Mouse (Mus musculus) MEL (cell line): ENCODE measurements at regions not wholly inside any gene's neighbourhood (a gene's known extent, or its start where the extent isn't known, plus 50 kb on each side); places are given as distances from the start of the nearest gene placed in this dataset.

Experiments used
- DNase-seq: peaks from one replicate; pipeline ENCODE4 v3.0.0; 2011; ENCODE audit warnings: low read depth, low spot score
- H3K27ac ChIP-seq: 2 replicates; pipeline ENCODE4 v1.5.1; 2012; ENCODE audit warnings: low read depth, mild to moderate bottlenecking, control low read depth, low read length, moderate library complexity; ENCODE audit not compliant: control insufficient read depth
- H3K27me3 ChIP-seq, 2 experiments: fragments of 150-350 bp in 1 of 2; sonication (generic) in 1 of 2; 2 replicates each; pipeline ENCODE4 v1.6.1; 2012; ENCODE audit warnings: low read length in 2 of 2, mild to moderate bottlenecking in 2 of 2, improper control_type of control experiment in 1 of 2, moderate library complexity in 1 of 2; ENCODE audit not compliant: insufficient read depth in 2 of 2, control insufficient read depth in 1 of 2
- H3K36me3 ChIP-seq, 2 experiments: 2 replicates each; pipeline ENCODE4 v1.6.1; 2012 to 2014; ENCODE audit warnings: low read length in 2 of 2, improper control_type of control experiment in 1 of 2, inconsistent platforms in 1 of 2, mild to moderate bottlenecking in 1 of 2; ENCODE audit not compliant: insufficient read depth in 2 of 2, control insufficient read depth in 1 of 2
- H3K4me1 ChIP-seq, 2 experiments: fragments of 150-350 bp in 1 of 2; sonication (generic) in 1 of 2; 2 replicates each; pipeline ENCODE4 v1.6.1; 2012; ENCODE audit warnings: low read length in 2 of 2, improper control_type of control experiment in 1 of 2, mild to moderate bottlenecking in 1 of 2; ENCODE audit not compliant: insufficient read depth in 2 of 2, control insufficient read depth in 1 of 2
- H3K4me3 ChIP-seq, 2 experiments: fragments of 150-350 bp in 1 of 2; sonication (generic) in 1 of 2; 2 replicates each; pipeline ENCODE4 v1.5.1; 2012; ENCODE audit warnings: low read depth in 2 of 2, low read length in 2 of 2, mild to moderate bottlenecking in 2 of 2, moderate library complexity in 2 of 2, control low read depth in 1 of 2, improper control_type of control experiment in 1 of 2; ENCODE audit not compliant: control insufficient read depth in 1 of 2, insufficient read depth in 1 of 2
- H3K79me2 ChIP-seq: 2 replicates; pipeline ENCODE4 v1.6.1; 2012; ENCODE audit warnings: mild to moderate bottlenecking, low read length, moderate library complexity; ENCODE audit not compliant: control insufficient read depth, poor library complexity, insufficient read depth
- H3K9ac ChIP-seq: 2 replicates; pipeline ENCODE4 v1.6.1; 2012; ENCODE audit warnings: low read depth, mild to moderate bottlenecking, control low read depth, low read length, moderate library complexity; ENCODE audit not compliant: control insufficient read depth, poor library complexity, severe bottlenecking
- H3K9me3 ChIP-seq: fragments of 150-350 bp; sonication (generic); replicated peaks from 2 replicates; pipeline ENCODE4 v1.6.1; 2012; ENCODE audit warnings: mild to moderate bottlenecking, low read length, improper control_type of control experiment, moderate library complexity; ENCODE audit not compliant: insufficient read depth
- CHD1 ChIP-seq: IDR thresholded peaks from 2 replicates; pipeline ENCODE4 v1.6.1; 2012; ENCODE audit warnings: low read depth, mild to moderate bottlenecking, inconsistent platforms, low read length, improper control_type of control experiment
- ELF1 ChIP-seq: IDR thresholded peaks from 2 replicates; pipeline ENCODE4 v1.6.1; 2014; ENCODE audit warnings: low read depth, mild to moderate bottlenecking, inconsistent platforms, low read length, improper control_type of control experiment, moderate library complexity
- GABPA ChIP-seq: IDR thresholded peaks from 2 replicates; pipeline ENCODE4 v1.6.1; 2012; ENCODE audit warnings: low read depth, mild to moderate bottlenecking, inconsistent platforms, low read length, improper control_type of control experiment, moderate library complexity
- MAFK ChIP-seq: IDR thresholded peaks from 2 replicates; pipeline ENCODE4 v1.6.1; 2011; ENCODE audit warnings: low read depth, mild to moderate bottlenecking, low read length, improper control_type of control experiment, borderline replicate concordance
- MAZ ChIP-seq: IDR thresholded peaks from 2 replicates; pipeline ENCODE4 v1.6.1; 2012; ENCODE audit warnings: low read depth, mild to moderate bottlenecking, inconsistent platforms, low read length, improper control_type of control experiment
- MEF2A ChIP-seq: IDR thresholded peaks from 2 replicates; pipeline ENCODE4 v1.6.1; 2014; ENCODE audit warnings: low read depth, mild to moderate bottlenecking, inconsistent platforms, low read length, improper control_type of control experiment; ENCODE audit not compliant: poor library complexity, insufficient replicate concordance, severe bottlenecking; ENCODE audit errors: extremely low read depth
- MXI1 ChIP-seq: IDR thresholded peaks from 2 replicates; pipeline ENCODE4 v1.6.1; 2011; ENCODE audit warnings: mild to moderate bottlenecking, low read depth, low read length, improper control_type of control experiment
- MYB ChIP-seq: IDR thresholded peaks from 2 replicates; pipeline ENCODE4 v1.6.1; 2011; ENCODE audit warnings: mild to moderate bottlenecking, low read depth, low read length, improper control_type of control experiment
- MYC ChIP-seq: IDR thresholded peaks from 2 replicates; pipeline ENCODE4 v1.6.1; 2011; ENCODE audit warnings: low read depth, mild to moderate bottlenecking, low read length, improper control_type of control experiment, moderate library complexity
- NELFE ChIP-seq: IDR thresholded peaks from 2 replicates; pipeline ENCODE4 v1.6.1; 2011; ENCODE audit warnings: low read depth, low read length, improper control_type of control experiment
- RAD21 ChIP-seq: IDR thresholded peaks from 2 replicates; pipeline ENCODE4 v1.6.1; 2011; ENCODE audit warnings: mild to moderate bottlenecking, low read depth, low read length, improper control_type of control experiment
- RCOR1 ChIP-seq: IDR thresholded peaks from 2 replicates; pipeline ENCODE4 v1.6.1; 2012; ENCODE audit warnings: low read depth, mild to moderate bottlenecking, inconsistent platforms, low read length, improper control_type of control experiment
- SIN3A ChIP-seq: IDR thresholded peaks from 2 replicates; pipeline ENCODE4 v1.6.1; 2012; ENCODE audit warnings: low read length, improper control_type of control experiment, inconsistent platforms
- TAL1 ChIP-seq: IDR thresholded peaks from 2 replicates; pipeline ENCODE4 v1.6.1; 2012; ENCODE audit warnings: mild to moderate bottlenecking, inconsistent platforms, low read length, moderate library complexity, mixed read lengths
- TBP ChIP-seq: IDR thresholded peaks from 2 replicates; pipeline ENCODE4 v1.8.0; 2011; ENCODE audit warnings: low read depth, low read length, improper control_type of control experiment
- TCF12 ChIP-seq: IDR thresholded peaks from 2 replicates; pipeline ENCODE4 v1.6.1; 2014; ENCODE audit warnings: low read depth, mild to moderate bottlenecking, inconsistent platforms, low read length, improper control_type of control experiment, moderate library complexity
- UBTF ChIP-seq: IDR thresholded peaks from 2 replicates; pipeline ENCODE4 v1.6.1; 2012; ENCODE audit warnings: low read depth, mild to moderate bottlenecking, inconsistent platforms, low read length, improper control_type of control experiment, moderate library complexity, borderline replicate concordance; ENCODE audit not compliant: insufficient read depth
- USF2 ChIP-seq, 2 experiments: IDR thresholded peaks; 2 replicates each; pipeline ENCODE4 v1.6.1; 2011 to 2012; ENCODE audit warnings: improper control_type of control experiment in 2 of 2, low read length in 2 of 2, borderline replicate concordance in 1 of 2, inconsistent platforms in 1 of 2, low read depth in 1 of 2, mild to moderate bottlenecking in 1 of 2; ENCODE audit not compliant: insufficient read depth in 1 of 2
- ZC3H11A ChIP-seq: IDR thresholded peaks from 2 replicates; pipeline ENCODE4 v1.6.1; 2012; ENCODE audit warnings: low read depth, mild to moderate bottlenecking, inconsistent platforms, low read length, improper control_type of control experiment
- ZKSCAN1 ChIP-seq: IDR thresholded peaks from 2 replicates; pipeline ENCODE4 v1.6.1; 2012; ENCODE audit warnings: low read depth, mild to moderate bottlenecking, inconsistent platforms, low read length, improper control_type of control experiment, moderate library complexity
- ZNF384 ChIP-seq: IDR thresholded peaks from 2 replicates; pipeline ENCODE4 v1.6.1; 2012; ENCODE audit warnings: low read depth, mild to moderate bottlenecking, inconsistent platforms, low read length, improper control_type of control experiment

DNA sequence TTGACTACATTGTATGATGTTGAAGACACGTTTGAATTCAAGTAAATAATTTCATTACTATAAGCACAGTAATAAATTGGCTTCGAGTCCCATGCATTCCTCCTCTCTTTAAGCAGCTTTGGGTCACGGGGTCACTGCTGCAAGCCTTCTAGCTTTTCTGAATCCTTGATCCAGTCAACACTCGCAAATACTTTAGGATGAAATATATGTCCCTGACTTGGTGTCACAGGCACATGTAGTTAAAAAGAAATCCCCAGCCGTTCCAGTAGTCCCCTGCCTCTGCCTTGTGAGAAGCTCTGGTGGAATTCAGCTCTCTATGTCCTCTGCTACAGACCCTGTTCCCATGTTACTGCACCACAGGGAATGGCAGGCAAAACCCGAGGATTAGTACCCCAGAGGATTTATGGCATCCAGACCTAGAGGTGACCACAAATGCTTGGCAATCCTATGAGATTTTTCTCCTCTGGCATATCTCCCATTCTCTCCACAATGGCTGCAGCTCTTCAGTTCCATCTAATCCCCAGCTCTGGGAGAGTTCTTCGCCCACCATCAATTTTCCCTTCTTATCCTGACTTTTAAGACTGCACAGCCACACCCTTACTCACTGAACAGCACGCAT lies 449.0 kb downstream of the Fat4 start:
- Histone ChIP-seq H3K9me3 (no peaks in the 10 kb centered on the region), H3K79me2 (no peaks in the 10 kb centered on the region), H3K27ac (no peak overlapping the region), H3K4me1 (no peaks in the 10 kb centered on the region), H3K36me3 (no peaks in the 10 kb centered on the region), H3K27me3 (no peaks in the 10 kb centered on the region), H3K9ac (no peak overlapping the region), H3K4me3 (no peak overlapping the region)
- TF ChIP-seq MXI1, result no peak
- no peak for TF ChIP-seq RAD21
- no peak for TF ChIP-seq ZC3H11A
- no peak for TF ChIP-seq MAFK
- TF ChIP-seq MEF2A, result no peak
- TF ChIP-seq TAL1, result no peak
- TF ChIP-seq CHD1, result no peak
- no peak for TF ChIP-seq GABPA
- no peak for DNase-seq

DNA sequence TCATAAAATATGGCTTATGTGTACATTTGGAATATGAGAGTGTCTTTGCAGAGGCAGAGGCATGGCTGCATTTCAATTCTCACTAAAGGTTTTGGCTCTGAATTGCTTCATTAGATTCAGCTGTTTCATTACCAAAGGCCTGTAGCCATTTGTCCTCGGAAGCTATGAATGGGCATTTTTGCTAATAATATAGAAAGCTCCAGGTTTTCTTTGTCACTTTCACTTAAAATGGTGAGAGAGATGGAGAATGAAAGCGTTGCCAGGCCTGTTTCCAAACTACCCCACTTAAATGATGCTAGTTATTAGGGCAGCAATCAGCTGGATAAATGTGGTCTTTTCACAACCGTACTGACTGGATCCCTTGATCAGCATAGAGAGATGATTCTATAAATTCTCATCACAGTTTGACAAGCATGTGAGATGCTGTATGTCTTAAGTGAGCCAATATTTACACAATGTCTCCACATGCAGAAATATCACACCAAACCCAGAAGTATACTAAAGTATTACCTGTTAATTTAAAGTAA lies 454.5 kb downstream of the Fat4 start:
- Histone ChIP-seq H3K9me3 (no peaks in the 10 kb centered on the region), H3K36me3 (no peaks in the 10 kb centered on the region), H3K9ac (no peak overlapping the region), H3K27me3 (no peaks in the 10 kb centered on the region), H3K4me1 (no peaks in the 10 kb centered on the region), H3K4me3 (no peak overlapping the region), H3K79me2 (no peaks in the 10 kb centered on the region), H3K27ac (no peak overlapping the region)
- DNase-seq, result no peak
- no peak for TF ChIP-seq TCF12
- TF ChIP-seq UBTF, result no peak

DNA sequence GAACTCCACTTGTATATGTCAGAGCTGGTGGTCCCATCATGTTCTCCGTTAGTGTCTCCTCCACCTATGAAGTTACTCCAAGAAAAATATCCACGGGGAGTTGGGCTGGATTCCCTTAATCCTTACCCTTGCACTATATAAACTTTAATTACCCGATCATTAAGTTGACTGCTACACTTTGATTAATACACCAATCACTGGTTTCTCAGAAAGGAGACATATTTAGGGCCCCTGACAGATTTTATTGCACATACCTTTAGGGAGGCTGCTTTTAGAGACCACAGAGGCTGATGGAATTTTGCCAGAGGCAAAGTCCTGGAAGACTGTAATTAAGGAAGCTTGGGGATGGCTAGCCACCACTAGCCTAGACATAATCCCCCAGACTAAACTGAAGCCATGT lies 457.3 kb downstream of the Fat4 start:
- H3K4me3 ChIP-seq, result no peak overlapping the region
- H3K79me2 ChIP-seq, result no peaks in the 10 kb centered on the region
- H3K36me3 ChIP-seq, result no peaks in the 10 kb centered on the region
- TF ChIP-seq MAFK (no peak), USF2 (IDR thresholded peaks at IDR 0.05; ENCODE audit: borderline replicate concordance in 1 of 2, insufficient read depth in 1 of 2, low read depth in 1 of 2, low read length in 2 of 2) (no peak), RCOR1 (no peak), MYB (no peak), MYC (no peak), GABPA (no peak), MAZ (no peak), ELF1 (no peak), SIN3A (no peak), ZNF384 (no peak), ZKSCAN1 (no peak), ZC3H11A (no peak), NELFE (no peak), TBP (no peak), CHD1 (no peak), TCF12 (no peak), UBTF (no peak)
- no peaks in the 10 kb centered on the region for H3K27me3 ChIP-seq
- H3K27ac ChIP-seq, result no peak overlapping the region
- H3K9ac ChIP-seq, result no peak overlapping the region
- DNase-seq, result no peak
- H3K9me3 ChIP-seq, result no peaks in the 10 kb centered on the region
- H3K4me1 ChIP-seq, result no peaks in the 10 kb centered on the region
